Mouse (Mus musculus) testis, adult 2 months (tissue): ENCODE results near the gene Maml3.

Experiments used
- CTCF ChIP-seq: fragments of 200-500 bp; IDR thresholded peaks from 2 replicates; pipeline ENCODE4 v1.5.1; 2012; ENCODE audit warnings: low read depth, mild to moderate bottlenecking, inconsistent platforms, low read length, moderate library complexity; ENCODE audit not compliant: control insufficient read depth, insufficient read depth, insufficient replicate concordance
- POLR2A ChIP-seq: fragments of 200-500 bp; IDR thresholded peaks from 2 replicates; pipeline ENCODE4 v1.6.1; 2012; ENCODE audit warnings: low read depth, mild to moderate bottlenecking, inconsistent platforms, low read length, moderate library complexity; ENCODE audit not compliant: control insufficient read depth

- no peak for TF ChIP-seq CTCF
- no peak for TF ChIP-seq POLR2A
These were observed 106.1 kb downstream of the Maml3 start for GRCm38 (mm10) chr3:51998511-51999399.
